Mouse (Mus musculus) cerebellum, adult 2 months (tissue): ENCODE results near the gene Itpr1. TPM values are rescaled to one million over a fixed set of nuclear protein-coding genes. Genes with fewer than 3 reads are reported as not detected.

Source experiments
- DNase-seq, 2 experiments: peaks; one replicate each; pipeline ENCODE4 v3.0.0; 2021
- H3K27ac ChIP-seq: fragments of 200-500 bp; 2 replicates; pipeline ENCODE4 v1.5.1; 2012; ENCODE audit warnings: low read length, control low read depth, inconsistent platforms; ENCODE audit not compliant: insufficient read depth
- H3K27me3 ChIP-seq: fragments of 200-500 bp; 2 replicates; pipeline ENCODE4 v1.6.1; 2012; ENCODE audit warnings: inconsistent platforms, mild to moderate bottlenecking, low read length, moderate library complexity; ENCODE audit not compliant: control insufficient read depth, insufficient read depth
- H3K4me1 ChIP-seq: fragments of 200-500 bp; 2 replicates; pipeline ENCODE4 v1.6.1; 2011; ENCODE audit warnings: low read length; ENCODE audit not compliant: control insufficient read depth, insufficient read depth
- H3K4me3 ChIP-seq: fragments of 200-500 bp; replicated peaks from 2 replicates; pipeline ENCODE3; 2011; ENCODE audit warnings: mild to moderate bottlenecking, low read depth, low read length, control low read depth; ENCODE audit not compliant: insufficient read depth
- CTCF ChIP-seq: fragments of 200-500 bp; IDR thresholded peaks from 2 replicates; pipeline ENCODE4 v1.5.1; 2011; ENCODE audit warnings: low read depth, mild to moderate bottlenecking, control low read depth, low read length, moderate library complexity, borderline replicate concordance; ENCODE audit not compliant: insufficient read depth
- POLR2A ChIP-seq: fragments of 200-500 bp; IDR thresholded peaks from 2 replicates; pipeline ENCODE4 v1.6.1; 2011; ENCODE audit warnings: low read length, control low read depth, borderline replicate concordance; ENCODE audit not compliant: insufficient read depth
- WGBS: fragments of 180-500 bp; shearing (Covaris S2); methylation state at CpG from one replicate; pipeline ENCODE4 v1.1.7; 2018; 5-methylcytosine and 5-hydroxymethylcytosine counted together
- polyA plus RNA-seq: library from polyadenylated mRNA; depleted of rRNA; stranded (reverse); fragments of >200 nt; gene quantifications from 2 replicates; pipeline ENCODE4 v1.2.3, GENCODE M21; 2012

Itpr1 gene
- polyA plus RNA-seq, 1 experiment, result 529 TPM

GRCm38 (mm10) chr6:108519327-108519726 lies 306.4 kb downstream of the Itpr1 start:
- no peak for TF ChIP-seq POLR2A
- TF ChIP-seq CTCF, result no peak
- no peaks in the 10 kb centered on the region for H3K27me3 ChIP-seq
- 88% methylated on average over 9 of the region's 9 CpGs for WGBS
- peaks cover 3% of the 10 kb centered on the region for H3K4me1 ChIP-seq
- no peak overlapping the region for H3K4me3 ChIP-seq
- DNase-seq, result no peak
- H3K27ac ChIP-seq, result no peak overlapping the region

GRCm38 (mm10) chr6:108523956-108524616 lies 311.2 kb downstream of the Itpr1 start:
- Histone ChIP-seq H3K27ac (no peak overlapping the region), H3K4me1 (no peaks in the 10 kb centered on the region), H3K4me3 (no peak overlapping the region), H3K27me3 (no peaks in the 10 kb centered on the region)
- 66% methylated on average over 16 of the region's 16 CpGs for WGBS
- DNase-seq, result no peak
- TF ChIP-seq POLR2A, result no peak
- TF ChIP-seq CTCF, result no peak

- H3K27ac ChIP-seq, result no peak overlapping the region
- 89% methylated on average over 10 of the region's 10 CpGs for WGBS
- no peaks in the 10 kb centered on the region for H3K27me3 ChIP-seq
- TF ChIP-seq CTCF (no peak), POLR2A (no peak)
- DNase-seq, result no peak
- no peaks in the 10 kb centered on the region for H3K4me1 ChIP-seq
- H3K4me3 ChIP-seq, result no peak overlapping the region
Measured at GRCm38 (mm10) chr6:108524617-108525010, 311.7 kb downstream of the Itpr1 start.

GRCm38 (mm10) chr6:108527560-108527959 lies 314.7 kb downstream of the Itpr1 start:
- Histone ChIP-seq H3K27me3 (no peaks in the 10 kb centered on the region), H3K27ac (no peak overlapping the region), H3K4me3 (no peak overlapping the region), H3K4me1 (no peaks in the 10 kb centered on the region)
- DNase-seq, result no peak
- WGBS, result 91% methylated on average over 3 of the region's 3 CpGs
- no peak for TF ChIP-seq CTCF
- no peak for TF ChIP-seq POLR2A

GRCm38 (mm10) chr6:108527993-108528392 lies 315.1 kb downstream of the Itpr1 start:
- Histone ChIP-seq H3K4me1 (no peaks in the 10 kb centered on the region), H3K27me3 (no peaks in the 10 kb centered on the region), H3K4me3 (no peak overlapping the region), H3K27ac (no peak overlapping the region)
- TF ChIP-seq POLR2A, result no peak
- TF ChIP-seq CTCF, result no peak
- DNase-seq, result no peak

DNA sequence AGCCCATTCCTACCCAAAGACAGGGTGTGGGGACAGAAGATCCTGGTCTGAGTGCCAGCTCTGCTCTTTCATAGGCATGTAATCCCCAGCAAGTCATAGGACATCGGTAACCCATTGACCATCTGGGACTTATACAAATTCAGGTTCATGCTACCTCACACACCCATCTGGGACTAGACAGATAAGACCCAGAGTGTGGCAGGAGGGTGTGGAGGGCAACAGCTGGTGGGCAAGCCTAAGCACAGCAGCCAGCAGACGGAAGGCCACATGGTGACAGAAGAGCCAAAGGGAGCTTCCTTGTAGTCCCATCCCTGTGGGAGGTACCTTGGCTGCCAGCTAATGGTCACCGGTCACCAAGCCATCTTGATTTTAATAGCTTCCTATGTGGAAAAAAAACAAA lies 316.3 kb downstream of the Itpr1 start:
- TF ChIP-seq POLR2A (no peak), CTCF (no peak)
- no peak for DNase-seq
- WGBS, result 47% methylated on average over 3 of the region's 3 CpGs
- Histone ChIP-seq H3K4me1 (no peaks in the 10 kb centered on the region), H3K27me3 (no peaks in the 10 kb centered on the region), H3K27ac (no peak overlapping the region), H3K4me3 (no peak overlapping the region)

- 73% methylated on average over 6 of the region's 6 CpGs for WGBS
- Histone ChIP-seq H3K27me3 (no peaks in the 10 kb centered on the region), H3K4me1 (no peaks in the 10 kb centered on the region), H3K4me3 (no peak overlapping the region), H3K27ac (no peak overlapping the region)
- no peak for DNase-seq
- TF ChIP-seq POLR2A (no peak), CTCF (no peak)
Measured at GRCm38 (mm10) chr6:108530781-108531323, 318.0 kb downstream of the Itpr1 start.
